Mouse (Mus musculus) heart, adult 11 months (tissue): ENCODE measurements at regions not wholly inside any gene's neighbourhood (a gene's known extent, or its start where the extent isn't known, plus 50 kb on each side); places are given as distances from the start of the nearest gene placed in this dataset.
"Not testable (repeated sequence)": the region's sequence is repeated elsewhere in the genome, so short reads cannot be mapped to it uniquely, and the experiment has no call there.

ENCODE experiments used
- DNase-seq: peaks from one replicate; pipeline ENCODE4 v3.0.0; 2022

GRCm38 (mm10) chr12:21784403-21784802, 367.0 kb upstream of the Ywhaq start:
- peak; percentile 97 for DNase-seq

DNA sequence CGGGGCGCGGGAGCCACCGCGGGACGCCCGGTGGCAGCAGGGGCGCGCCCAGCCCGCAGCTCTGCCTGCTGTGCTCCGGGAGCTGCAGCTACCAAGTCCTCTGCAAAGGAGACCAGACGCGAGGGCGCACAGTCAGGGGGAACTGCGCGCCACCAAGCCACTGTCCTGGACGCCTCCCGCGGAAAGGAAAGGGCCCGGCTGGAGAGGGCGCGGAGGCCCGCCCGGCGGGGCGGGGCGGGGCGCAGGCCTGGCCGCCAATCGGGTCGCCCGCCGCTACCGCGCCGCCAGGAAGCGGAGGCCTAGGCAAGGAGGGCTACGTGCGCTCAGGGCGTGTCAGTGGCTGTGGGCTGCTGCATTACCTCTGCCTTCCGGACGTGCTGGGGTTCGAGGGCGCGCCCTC, 361.3 kb upstream of the Ywhaq start:
- DNase-seq = peak; percentile 88

- not testable (repeated sequence) for DNase-seq
Observed at GRCm38 (mm10) chr12:21778308-21778707, 360.9 kb upstream of the Ywhaq start.

- peak; percentile 52 for DNase-seq
Observed at GRCm38 (mm10) chr12:21767717-21768116, 350.3 kb upstream of the Ywhaq start.
